Mouse (Mus musculus) lung, postnatal 36 days (tissue): ENCODE measurements at regions not wholly inside any gene's neighbourhood (a gene's known extent, or its start where the extent isn't known, plus 50 kb on each side); places are given as distances from the start of the nearest gene placed in this dataset.

ENCODE experiments used
- DNase-seq: peaks from one replicate; pipeline ENCODE4 v3.0.0; 2022; ENCODE audit warnings: mixed read lengths

DNA sequence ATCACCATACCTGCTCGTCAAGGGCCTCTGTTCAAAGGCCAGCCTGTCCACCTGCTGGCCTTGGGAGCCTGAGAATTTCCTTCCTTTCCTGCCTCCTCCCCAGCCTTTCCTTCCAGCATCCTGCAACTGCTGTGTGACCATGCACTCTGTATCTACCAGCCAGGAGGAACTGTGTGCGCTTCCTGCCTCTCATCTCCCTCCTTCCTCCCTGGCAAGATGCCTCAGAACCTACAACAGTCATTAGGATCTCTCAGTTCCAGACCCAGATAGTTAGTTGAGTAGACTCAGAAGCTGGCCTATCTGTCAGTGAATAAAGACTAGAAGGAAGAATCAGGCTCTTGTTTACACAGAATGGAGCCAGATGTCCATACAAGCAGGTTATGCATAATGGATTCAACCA, 183.8 kb upstream of the Ntf3 start:
- DNase-seq = no peak

- DNase-seq = no peak
These were observed 183.2 kb upstream of the Ntf3 start for GRCm38 (mm10) chr6:126349905-126350304.

DNA sequence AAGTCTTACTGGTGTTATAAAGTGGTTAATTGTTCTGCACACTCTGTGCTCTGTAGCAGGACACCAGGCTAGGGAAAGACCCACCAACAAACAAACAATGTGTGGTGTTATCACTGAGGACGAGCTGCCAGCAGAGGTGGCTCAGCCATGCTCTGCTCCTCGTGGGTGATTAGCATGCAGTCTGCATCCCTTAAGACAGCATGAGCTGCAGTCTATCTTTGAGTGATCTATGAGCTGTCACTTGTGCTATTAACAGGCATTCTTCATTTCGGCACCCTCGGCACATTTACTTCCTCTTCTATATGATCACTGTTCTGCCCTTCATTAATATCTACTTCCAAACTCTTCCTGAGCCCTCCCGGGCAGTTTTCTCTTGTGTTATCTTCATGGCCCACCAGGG, 178.5 kb upstream of the Ntf3 start:
- DNase-seq = no peak

DNA sequence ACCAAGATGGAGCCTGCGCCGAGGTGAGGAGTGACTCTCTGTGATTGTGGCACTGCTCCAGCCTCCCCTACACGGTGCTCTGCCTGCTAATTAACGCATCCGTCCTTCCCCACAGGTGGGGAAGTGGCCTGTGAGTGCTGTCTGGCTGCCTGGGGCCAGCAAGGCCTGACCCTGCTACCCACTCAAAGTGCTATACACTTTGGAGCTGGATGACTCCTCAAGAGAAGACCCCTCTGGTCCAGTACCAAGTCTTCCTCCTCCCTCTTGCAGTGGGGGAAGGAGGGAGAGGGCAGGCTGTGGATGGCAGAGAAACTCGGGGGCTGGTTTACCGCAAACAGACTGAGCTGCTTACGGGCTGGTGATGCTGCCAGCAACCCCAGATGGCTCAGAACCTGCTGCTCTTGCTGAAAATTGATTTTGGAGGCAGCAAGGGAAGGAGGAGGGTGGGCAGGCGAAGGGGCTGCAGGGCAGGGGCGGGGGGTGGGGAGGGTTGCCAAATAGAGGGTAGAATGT, 173.4 kb upstream of the Ntf3 start:
- no peak for DNase-seq

- DNase-seq = no peak
These were observed 171.0 kb upstream of the Ntf3 start for GRCm38 (mm10) chr6:126337711-126338110.

- DNase-seq = no peak
These were observed 167.5 kb upstream of the Ntf3 start for GRCm38 (mm10) chr6:126334258-126334657.

- DNase-seq = no peak
These were observed 160.5 kb upstream of the Ntf3 start for GRCm38 (mm10) chr6:126327187-126327586.

DNA sequence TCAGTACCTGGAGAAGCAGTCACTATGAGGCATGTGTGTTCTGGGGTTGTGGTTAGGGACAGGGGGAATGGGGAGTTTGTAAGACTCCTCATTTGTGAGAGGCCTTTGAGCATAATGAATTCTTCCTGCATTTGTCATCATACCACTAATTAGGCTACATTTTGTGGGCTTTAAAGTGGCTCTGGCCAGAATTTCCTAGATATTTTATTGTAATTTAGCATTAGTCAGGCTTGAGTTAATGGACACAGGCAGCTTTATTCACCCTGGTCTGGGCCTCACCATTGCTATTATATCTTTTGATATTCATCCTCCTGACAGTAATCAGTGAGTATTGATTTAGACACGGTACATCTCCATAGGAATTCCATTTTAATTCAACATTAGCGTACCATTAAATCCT, 151.8 kb upstream of the Ntf3 start:
- DNase-seq = no peak

- DNase-seq = no peak
These were observed 144.2 kb upstream of the Ntf3 start for GRCm38 (mm10) chr6:126310786-126311480.

DNA sequence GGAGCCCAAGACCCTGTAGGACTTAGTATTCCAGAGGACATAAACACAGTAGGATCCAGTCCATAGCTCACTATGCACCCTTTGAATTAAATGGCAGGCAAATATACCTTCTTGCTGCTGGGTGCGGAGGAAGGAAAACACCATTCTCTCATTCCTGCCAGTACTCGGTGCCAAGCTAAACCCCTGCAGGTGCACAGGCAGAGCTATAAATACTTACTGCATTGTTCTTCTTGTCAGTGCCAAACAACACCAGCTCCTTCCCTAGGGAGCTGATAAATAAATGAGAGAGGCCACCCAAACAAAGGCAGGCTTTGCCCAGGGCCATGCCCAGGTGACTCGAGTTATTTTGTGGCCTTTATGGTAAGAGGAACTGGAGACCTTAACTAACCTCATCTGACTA, 136.4 kb upstream of the Ntf3 start:
- no peak for DNase-seq

DNA sequence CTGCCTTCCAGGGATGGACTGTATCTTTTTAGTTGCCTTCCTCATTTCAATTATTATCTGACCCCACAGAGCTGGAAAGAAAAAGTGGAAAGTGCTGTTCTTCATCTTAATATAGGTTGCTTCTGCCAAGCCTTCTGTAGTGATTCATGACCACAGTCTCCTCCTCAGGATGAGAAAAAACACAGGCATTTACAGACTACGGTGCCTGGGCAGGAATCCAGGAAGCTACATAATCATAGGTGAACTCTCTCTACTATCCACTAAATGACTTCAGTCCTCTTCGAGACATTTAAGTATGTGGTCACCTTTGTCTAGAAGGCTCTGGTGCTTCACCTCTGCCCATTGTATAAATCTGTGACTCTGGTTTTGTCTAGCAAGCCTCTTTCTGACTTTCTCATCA, 124.9 kb upstream of the Ntf3 start:
- no peak for DNase-seq

DNA sequence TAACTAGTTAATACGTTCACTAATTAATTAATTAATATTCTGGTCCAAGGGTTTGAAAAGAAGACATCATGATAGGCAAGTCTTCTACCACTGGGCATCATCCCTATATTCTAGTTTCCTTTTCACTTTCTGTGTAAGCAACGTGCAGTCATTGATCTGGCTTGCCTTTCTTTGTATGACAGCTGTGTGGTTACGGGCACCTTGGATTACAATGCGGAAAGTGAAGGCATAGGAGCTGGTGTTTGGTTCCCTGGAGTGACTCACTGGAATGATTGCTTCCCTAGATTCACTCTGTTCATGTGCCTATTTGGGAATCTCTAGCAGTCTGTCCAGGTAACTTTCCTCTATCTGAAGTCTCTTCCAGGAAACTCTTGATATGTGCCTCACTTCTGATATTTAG, 120.5 kb upstream of the Ntf3 start:
- DNase-seq = no peak

DNA sequence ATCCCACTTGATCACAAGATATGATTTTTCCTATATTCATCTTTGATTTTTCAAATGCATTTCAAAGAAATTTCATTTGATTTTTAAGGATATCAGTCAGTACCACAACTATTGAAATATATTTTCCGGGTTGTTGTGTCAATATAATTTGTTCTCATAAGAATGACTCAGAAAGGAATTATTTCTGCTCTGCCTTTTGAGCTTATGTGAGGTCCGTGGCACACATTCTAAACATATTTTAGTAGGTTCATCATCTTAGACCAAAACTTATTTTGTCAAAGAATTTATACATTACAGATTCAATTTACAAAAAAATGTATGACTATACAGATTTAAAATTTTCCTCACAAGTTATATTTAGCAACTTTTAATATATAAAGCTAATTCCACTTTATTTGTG, 119.5 kb upstream of the Ntf3 start:
- DNase-seq = no peak

DNA sequence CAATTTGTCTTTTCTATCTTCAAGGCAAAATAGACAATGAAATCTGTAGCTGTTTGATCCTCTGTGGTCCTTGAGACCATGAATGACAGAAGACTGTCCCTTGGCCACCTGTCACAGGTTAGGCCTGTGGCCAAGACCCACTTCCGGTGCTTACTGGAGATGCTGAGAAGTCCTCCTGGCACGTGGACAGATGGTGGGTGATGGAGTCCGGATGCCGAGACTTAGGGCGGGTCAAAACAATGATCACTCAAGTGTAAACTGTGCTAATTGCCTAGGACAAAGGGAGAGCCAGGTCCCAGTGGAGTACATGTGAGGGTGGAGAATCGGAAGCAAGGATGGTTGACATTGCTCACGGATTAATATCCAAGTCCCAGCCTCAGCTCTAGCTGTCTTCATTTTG, 117.7 kb upstream of the Ntf3 start:
- no peak for DNase-seq

DNA sequence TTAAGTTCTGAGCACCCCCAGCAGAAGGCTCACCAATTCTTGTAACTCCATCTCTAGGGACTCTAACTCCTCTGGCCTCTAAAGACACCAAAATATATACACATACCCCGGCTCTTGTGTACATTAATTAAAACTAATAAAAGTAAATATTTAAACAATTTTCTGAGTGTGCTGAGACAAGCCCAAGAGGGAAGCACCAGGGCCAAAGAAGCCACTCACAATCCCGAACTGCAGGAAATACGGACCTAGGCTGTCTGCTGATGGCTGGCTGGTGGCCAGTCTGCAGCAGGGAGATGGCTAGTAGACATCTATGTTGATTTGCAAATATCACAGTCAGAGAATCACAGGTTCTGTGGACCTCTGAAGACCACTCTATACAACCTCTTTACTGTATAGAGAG, 113.6 kb upstream of the Ntf3 start:
- DNase-seq = no peak

DNA sequence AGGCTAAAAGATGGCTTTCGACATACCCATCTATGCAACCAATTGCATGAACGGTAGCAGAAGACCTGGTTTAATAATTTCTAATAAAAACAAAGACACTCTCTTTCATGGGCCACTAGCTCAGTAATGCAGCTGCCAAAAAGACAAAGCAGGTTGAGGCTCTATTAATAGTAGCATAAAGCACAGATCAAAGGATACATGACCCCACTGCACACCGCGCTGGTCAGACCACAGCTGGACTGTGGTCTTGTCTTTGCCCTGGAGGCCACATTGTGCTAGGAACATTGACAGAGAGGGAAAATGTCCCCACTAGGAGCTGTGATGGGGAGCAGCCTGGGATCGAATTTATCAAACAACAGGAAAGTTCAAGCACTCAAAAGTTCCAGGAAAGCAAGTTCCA, 79.3 kb upstream of the Ntf3 start:
- no peak for DNase-seq

DNA sequence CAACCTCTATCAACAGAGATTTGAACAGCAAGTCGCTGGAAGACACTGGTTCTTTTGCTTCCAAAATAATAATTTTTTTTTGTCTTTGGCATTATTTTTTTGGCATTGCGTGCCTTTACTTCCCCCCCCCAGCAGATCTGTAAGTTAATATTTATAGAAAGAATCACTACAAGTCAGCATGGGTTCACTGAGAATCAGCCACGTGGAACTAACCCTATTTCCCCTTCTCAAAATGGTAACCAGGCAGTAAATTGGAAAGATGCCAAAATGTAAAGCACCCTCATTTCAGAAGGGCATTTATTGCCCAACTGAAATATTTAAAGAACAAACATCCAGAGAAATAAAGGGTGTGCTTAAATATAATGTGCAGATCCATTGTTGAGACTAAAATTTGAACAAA, 78.7 kb upstream of the Ntf3 start:
- no peak for DNase-seq

DNA sequence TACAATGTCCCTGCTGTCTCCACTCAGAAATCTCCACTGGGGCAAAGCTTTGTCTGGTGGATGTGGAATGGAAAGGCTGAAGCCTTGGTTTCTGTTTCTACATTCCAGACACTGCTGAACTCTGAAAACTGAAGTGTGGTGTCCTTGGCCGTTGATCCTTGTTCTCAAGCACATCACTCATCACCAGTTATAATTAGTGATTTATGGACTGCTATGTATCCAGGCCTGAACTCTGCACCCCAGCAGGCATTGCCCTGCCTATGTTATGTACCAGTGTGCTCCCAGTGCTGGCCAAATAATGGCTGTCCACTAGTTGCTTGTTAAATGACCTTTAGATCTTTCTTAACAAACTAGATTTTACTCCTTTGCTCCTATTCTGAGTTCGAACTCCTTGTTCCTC, 75.6 kb upstream of the Ntf3 start:
- DNase-seq = no peak

- DNase-seq = no peak
These were observed 73.5 kb upstream of the Ntf3 start for GRCm38 (mm10) chr6:126240256-126240655.
